Mouse (Mus musculus): ENCODE measurements around the gene Zfp456.

GRCm38 (mm10) chr13:67420558-67421206 lies 45.1 kb upstream of the Zfp456 start:
- TF ChIP-seq CTCF (IDR thresholded peaks at IDR 0.05; ENCODE audit: insufficient read depth, low read length) (no peak), POLR2A (IDR thresholded peaks at IDR 0.05; ENCODE audit: borderline replicate concordance, extremely low read depth, low read depth, low read length) (no peak)
